Mouse (Mus musculus) midbrain, embryonic 14.5 days (tissue): ENCODE measurements around the gene Gdf7. TPM values are rescaled to one million over a fixed set of nuclear protein-coding genes. Genes with fewer than 3 reads are reported as not detected.

Source experiments
- ATAC-seq: fragments of 200-750 bp; cut with Nextera tagmentation; 2 replicates; pipeline ENCODE4 v1.8.0; 2017; ENCODE audit warnings: moderate number of reproducible peaks, moderate library complexity; ENCODE audit not compliant: low FRiP score, low TSS enrichment
- DNase-seq: peaks from one replicate; pipeline ENCODE4 v3.0.0-alpha.2; 2015
- H3K27ac ChIP-seq: fragments of 300-500 bp; sonication (generic); replicated peaks from 2 replicates; pipeline ENCODE4 v1.5.1; 2014; ENCODE audit warnings: mild to moderate bottlenecking, low read depth, low read length, moderate library complexity
- H3K27me3 ChIP-seq: fragments of 300-500 bp; sonication (generic); 2 replicates; pipeline ENCODE4 v1.6.1; 2014; ENCODE audit warnings: low read length, control low read depth, mixed read lengths; ENCODE audit not compliant: control insufficient read depth, insufficient read depth
- H3K36me3 ChIP-seq: fragments of 300-500 bp; sonication (generic); 2 replicates; pipeline ENCODE4 v1.6.1; 2014; ENCODE audit warnings: low read length, control low read depth; ENCODE audit not compliant: control insufficient read depth, insufficient read depth
- H3K4me1 ChIP-seq: fragments of 300-500 bp; sonication (generic); 2 replicates; pipeline ENCODE4 v1.6.1; 2014; ENCODE audit warnings: mild to moderate bottlenecking, antibody characterized with exemption, low read length, control low read depth; ENCODE audit not compliant: control insufficient read depth, insufficient read depth
- H3K4me2 ChIP-seq: fragments of 300-500 bp; sonication (generic); 2 replicates; pipeline ENCODE4 v1.6.1; 2014; ENCODE audit warnings: mild to moderate bottlenecking, low read length, moderate library complexity
- H3K4me3 ChIP-seq: fragments of 300-500 bp; sonication (generic); replicated peaks from 2 replicates; pipeline ENCODE4 v1.5.1; 2014; ENCODE audit warnings: low read depth, low read length
- H3K9ac ChIP-seq: fragments of 300-500 bp; sonication (generic); replicated peaks from 2 replicates; pipeline ENCODE4 v1.6.1; 2014; ENCODE audit warnings: mild to moderate bottlenecking, low read length, moderate library complexity
- H3K9me3 ChIP-seq: fragments of 300-500 bp; sonication (generic); 2 replicates; pipeline ENCODE4 v1.6.1; 2016; ENCODE audit warnings: low read length, control low read depth, mixed read lengths; ENCODE audit not compliant: control insufficient read depth
- WGBS: fragments of 180-500 bp; shearing (Covaris S2); extraction: QIAGEN DNeasy Blood & Tissue Kit; methylation state at CpG from one replicate; pipeline ENCODE4 v1.1.7; 2014; 5-methylcytosine and 5-hydroxymethylcytosine counted together
- polyA plus RNA-seq: library from polyadenylated mRNA; unstranded; fragments of >200 nt; fragmentation: Nextera tagmentation; extraction: Ambion mirVana; gene quantifications from 2 replicates; pipeline ENCODE4 v1.2.1, GENCODE M21; 2014

Gene Gdf7
- polyA plus RNA-seq, 1 experiment from 2014 or later: 0.25 TPM

- DNase-seq (no peak), ATAC-seq (no peak)
- Histone ChIP-seq H3K36me3 (0 out of 2 replicates have a peak, but pooled peaks cover 4% of the 10 kb centered on the region), H3K9ac (peak overlapping the region; percentile 34; the same call in 1 of the 2 replicates), H3K9me3 (no peaks in the 10 kb centered on the region), H3K4me2 (0 out of 2 replicates have a peak overlapping the region, but pooled peaks have one; percentile 17), H3K4me3 (no peak overlapping the region), H3K27me3 (no peaks in the 10 kb centered on the region), H3K4me1 (peaks cover 14% of the 10 kb centered on the region), H3K27ac (peak overlapping the region; percentile 21; the same call in 1 of the 2 replicates)
- WGBS: 41% methylated on average over 5 of the region's 5 CpGs
Measured at GRCm38 (mm10) chr12:8332174-8332542, 30.4 kb upstream of the Gdf7 start.

DNA sequence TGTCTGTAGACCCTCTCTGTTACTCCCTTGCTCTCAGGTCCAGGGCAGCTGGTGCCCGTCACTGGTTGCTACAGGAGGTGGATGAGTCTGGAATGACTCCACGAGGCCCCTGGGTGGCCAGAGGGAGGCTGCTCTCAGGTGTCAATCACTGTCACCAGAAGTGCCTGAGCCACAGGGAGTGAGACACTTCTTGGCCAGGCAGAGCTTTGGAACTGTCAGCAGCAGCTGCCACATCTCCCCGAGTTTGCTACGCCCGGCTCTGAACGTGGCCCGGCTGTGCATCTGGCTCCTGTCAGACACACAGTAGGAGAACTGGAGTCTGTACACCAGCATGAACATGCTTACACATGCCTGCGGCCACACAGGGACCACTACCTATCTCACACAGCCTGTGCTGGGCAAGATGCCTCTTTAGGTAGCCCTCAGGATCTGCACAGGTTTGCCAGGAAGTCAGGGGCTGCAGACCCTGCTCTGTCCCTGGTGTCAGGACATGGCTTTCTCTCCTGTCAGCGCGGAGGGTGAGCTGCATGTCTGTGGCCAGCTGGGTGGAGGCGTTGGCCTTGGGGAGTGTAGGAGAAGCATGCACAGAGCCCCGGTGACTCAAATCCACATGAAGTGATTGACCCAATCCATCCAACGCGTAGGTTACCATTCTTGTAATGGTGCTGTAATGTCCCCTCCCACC is 29.9 kb upstream of the Gdf7 start:
- ATAC-seq: 0 out of 2 replicates have a peak, but pooled peaks have one; percentile 5
- H3K9ac ChIP-seq: 0 out of 2 replicates have a peak overlapping the region, but pooled peaks have one; percentile 34

GRCm38 (mm10) chr12:8329236-8329635 is 27.5 kb upstream of the Gdf7 start:
- ATAC-seq: no peak
- peaks cover 16% of the 10 kb centered on the region for H3K4me1 ChIP-seq
- 0 out of 2 replicates have a peak, but pooled peaks cover 2% of the 10 kb centered on the region for H3K36me3 ChIP-seq
- no peak overlapping the region for H3K27ac ChIP-seq
- H3K9ac ChIP-seq: no peak overlapping the region
- no peak for DNase-seq
- H3K9me3 ChIP-seq: no peaks in the 10 kb centered on the region
- 91% methylated on average over 7 of the region's 7 CpGs for WGBS
- no peak overlapping the region for H3K4me3 ChIP-seq
- no peak overlapping the region for H3K4me2 ChIP-seq
- H3K27me3 ChIP-seq: no peaks in the 10 kb centered on the region

More for the DNA sequence above, 29.9 kb upstream of the Gdf7 start:
- 61% methylated on average over 14 of the region's 14 CpGs for whole genome bisulfite sequencing
- DNase-seq: no peak
- Histone ChIP-seq H3K4me3 (no peak overlapping the region), H3K4me1 (peaks cover 16% of the 10 kb centered on the region), H3K27ac (peak overlapping the region; percentile 21; the same call in 1 of the 2 replicates), H3K36me3 (no peaks in the 10 kb centered on the region), H3K4me2 (no peak overlapping the region), H3K27me3 (no peaks in the 10 kb centered on the region), H3K9me3 (no peaks in the 10 kb centered on the region)

- Histone ChIP-seq H3K9ac (peak overlapping the region; percentile 62), H3K36me3 (0 out of 2 replicates have a peak, but pooled peaks cover 2% of the 10 kb centered on the region), H3K4me3 (no peak overlapping the region), H3K4me2 (peak overlapping the region; percentile 21), H3K27me3 (no peaks in the 10 kb centered on the region), H3K27ac (peak overlapping the region; percentile 77), H3K4me1 (peaks cover 16% of the 10 kb centered on the region), H3K9me3 (no peaks in the 10 kb centered on the region)
- DNase-seq (no peak), ATAC-seq (no peak)
- 49% methylated on average over 1 of the region's 1 CpGs for WGBS
Measured at GRCm38 (mm10) chr12:8327675-8328053, 25.9 kb upstream of the Gdf7 start.

DNA sequence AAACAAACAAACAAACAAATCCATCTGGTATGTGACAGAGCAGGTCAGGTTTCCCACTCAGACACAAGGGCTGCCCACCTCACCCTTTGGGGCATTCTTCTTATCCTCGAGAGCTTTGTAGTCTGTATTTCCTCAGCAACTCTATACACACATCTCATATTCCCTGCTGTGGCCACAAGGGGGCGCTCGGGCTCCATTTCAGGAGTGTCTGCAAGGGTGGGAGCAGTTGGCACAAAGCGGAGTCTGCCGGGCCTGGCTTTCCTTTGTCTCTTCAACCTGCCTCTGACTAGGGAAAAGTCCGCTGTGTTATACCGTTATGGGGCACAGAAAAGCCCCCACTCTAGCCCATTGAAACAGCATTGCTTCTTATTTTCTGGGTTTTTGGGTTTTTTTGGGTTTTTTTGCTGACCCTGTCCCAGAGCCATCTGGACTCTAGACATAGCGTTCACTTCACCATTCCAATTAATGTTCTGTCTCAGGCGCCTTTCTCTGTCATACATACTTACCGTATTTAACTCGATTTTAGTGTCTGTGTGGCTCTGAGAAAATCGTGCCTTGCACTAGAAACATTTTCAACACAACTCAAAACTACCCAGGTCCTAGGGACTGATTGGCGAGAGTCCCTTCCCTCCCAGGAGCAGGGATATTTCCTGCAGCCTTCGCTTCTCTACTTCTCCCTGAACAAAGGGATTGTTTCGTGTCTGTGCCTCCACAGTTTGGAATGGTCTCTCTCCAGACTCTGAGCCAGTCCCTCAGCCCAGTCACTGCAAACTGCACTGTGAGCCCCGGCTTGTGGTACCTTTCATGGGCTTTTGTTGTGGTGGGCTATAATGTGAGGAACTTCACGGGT is 25.3 kb upstream of the Gdf7 start:
- Histone ChIP-seq H3K9ac (peak overlapping the region; percentile 62), H3K4me1 (peaks cover 13% of the 10 kb centered on the region), H3K9me3 (no peaks in the 10 kb centered on the region), H3K27ac (peak overlapping the region; percentile 77), H3K4me2 (peak overlapping the region; percentile 21), H3K4me3 (no peak overlapping the region), H3K36me3 (0 out of 2 replicates have a peak, but pooled peaks cover 2% of the 10 kb centered on the region), H3K27me3 (no peaks in the 10 kb centered on the region)
- ATAC-seq: peak; percentile 89
- WGBS: 17% methylated on average over 17 of the region's 17 CpGs
- DNase-seq: peak; percentile 97

GRCm38 (mm10) chr12:8325943-8326522 is 24.3 kb upstream of the Gdf7 start:
- no peaks in the 10 kb centered on the region for H3K9me3 ChIP-seq
- no peaks in the 10 kb centered on the region for H3K27me3 ChIP-seq
- DNase-seq (no peak), ATAC-seq (no peak)
- 93% methylated on average over 17 of the region's 17 CpGs for WGBS
- no peak overlapping the region for H3K4me3 ChIP-seq
- H3K36me3 ChIP-seq: 0 out of 2 replicates have a peak, but pooled peaks cover 7% of the 10 kb centered on the region
- no peak overlapping the region for H3K27ac ChIP-seq
- peaks cover 13% of the 10 kb centered on the region for H3K4me1 ChIP-seq
- no peak overlapping the region for H3K9ac ChIP-seq
- H3K4me2 ChIP-seq: no peak overlapping the region

- Histone ChIP-seq H3K27me3 (no peaks in the 10 kb centered on the region), H3K4me3 (no peak overlapping the region), H3K4me1 (peaks cover 13% of the 10 kb centered on the region), H3K27ac (no peak overlapping the region), H3K9me3 (no peaks in the 10 kb centered on the region), H3K36me3 (peaks cover 12% of the 10 kb centered on the region; the same call in 1 of the 2 replicates), H3K4me2 (no peak overlapping the region), H3K9ac (no peak overlapping the region)
- DNase-seq: no peak
- WGBS: 93% methylated on average over 13 of the region's 13 CpGs
- no peak for ATAC-seq
Measured at GRCm38 (mm10) chr12:8325245-8325942, 23.6 kb upstream of the Gdf7 start.

DNA sequence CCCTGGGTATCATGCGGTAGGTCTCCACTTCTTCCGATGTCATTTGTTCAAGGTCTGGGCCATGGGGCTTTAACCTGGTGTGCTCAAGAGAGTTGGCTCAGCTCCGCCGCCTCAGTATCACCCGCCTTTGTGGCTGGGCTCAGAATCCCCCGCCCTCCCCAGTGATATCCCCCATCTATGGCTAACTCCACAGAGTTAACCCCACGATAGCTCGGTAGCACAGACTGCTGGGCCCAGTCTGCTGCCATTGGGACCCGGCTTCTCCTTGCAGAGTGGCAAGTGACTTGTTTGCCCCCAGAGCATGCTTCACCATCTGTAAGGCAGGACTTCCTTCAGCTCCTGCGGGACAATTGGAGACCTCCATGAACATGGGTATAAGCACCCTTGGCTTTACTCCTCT is 22.3 kb upstream of the Gdf7 start:
- peaks cover 19% of the 10 kb centered on the region for H3K36me3 ChIP-seq
- 89% methylated on average over 10 of the region's 10 CpGs for WGBS
- no peaks in the 10 kb centered on the region for H3K9me3 ChIP-seq
- no peak overlapping the region for H3K27ac ChIP-seq
- no peak overlapping the region for H3K4me2 ChIP-seq
- H3K27me3 ChIP-seq: no peaks in the 10 kb centered on the region
- ATAC-seq (no peak), DNase-seq (no peak)
- no peak overlapping the region for H3K4me3 ChIP-seq
- no peak overlapping the region for H3K9ac ChIP-seq
- H3K4me1 ChIP-seq: peaks cover 13% of the 10 kb centered on the region
